Comparison of ENCODE assay signal across 7 mouse cellular contexts in the genomic region with DNA sequence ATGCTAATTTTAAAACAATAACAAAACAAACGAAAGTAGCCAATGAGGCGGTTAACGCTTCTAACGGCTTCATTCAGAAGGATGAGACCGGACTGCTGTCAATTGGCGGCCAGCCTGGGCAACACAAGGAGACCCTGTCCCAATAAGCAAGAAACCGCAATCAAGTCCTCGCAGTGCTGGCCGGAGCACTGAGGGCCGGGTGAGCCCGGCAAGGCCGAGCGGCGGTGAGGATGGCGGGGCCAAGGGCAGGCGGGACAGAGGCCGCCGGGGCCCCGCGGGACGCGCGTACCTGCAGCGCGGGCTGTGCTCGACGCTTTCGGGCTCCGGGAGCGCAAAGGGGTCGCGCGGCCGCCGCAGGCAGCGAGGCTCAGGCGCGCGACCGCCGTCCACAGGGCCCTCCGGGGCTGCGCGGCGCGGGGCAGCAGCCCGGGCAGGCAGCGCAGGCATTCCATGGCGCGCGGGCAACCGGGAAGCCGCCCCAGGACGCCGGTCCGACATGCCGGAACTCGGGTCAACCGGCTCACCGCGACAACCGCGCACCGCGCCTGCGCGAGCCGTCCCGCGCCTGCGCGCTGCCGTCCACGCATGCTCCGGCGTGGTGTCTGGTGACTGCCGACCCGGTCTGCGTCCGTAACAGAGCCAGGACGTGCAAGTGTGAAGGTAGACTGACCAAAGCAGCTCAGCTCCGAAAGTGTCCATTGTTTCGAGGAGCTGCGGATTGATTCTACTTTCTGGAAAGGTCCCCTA. TPM values are rescaled to one million over a fixed set of nuclear protein-coding genes. Genes with fewer than 3 reads are reported as not detected.
DNase-seq lines count a peak whose midpoint lies in the region; ATAC-seq lines count a peak whose summit lies in the region.

TSS of gene Mrs2 (minus strand) at position 587 of the 747 bp plus-strand sequence.

- peak; percentile 96 for ATAC-seq in intestine, embryonic 15.5 days

- under 1% methylated on average over 83 of the region's 84 CpGs for WGBS in intestine, embryonic 15.5 days
- under 1% methylated on average over 83 of the region's 84 CpGs for WGBS in midbrain, embryonic 10.5 days

- H3K27me3 ChIP-seq in intestine, embryonic 15.5 days (replicated peaks) = no peaks in the 10 kb centered on the region
- H3K27me3 ChIP-seq in midbrain, embryonic 10.5 days (ENCODE audit: low read depth, poor library complexity, severe bottlenecking) = no peaks in the 10 kb centered on the region

- no peaks in the 10 kb centered on the region for H3K9me3 ChIP-seq in intestine, embryonic 15.5 days
- no peaks in the 10 kb centered on the region for H3K9me3 ChIP-seq in midbrain, embryonic 10.5 days (replicated peaks)

- H3K4me3 ChIP-seq in intestine, embryonic 15.5 days (replicated peaks) = peak within 1 kb of the TSS; percentile 92
- peak within 1 kb of the TSS; percentile 90 for H3K4me3 ChIP-seq in midbrain, embryonic 10.5 days

- H3K9ac ChIP-seq in intestine, embryonic 15.5 days = peak within 1 kb of the TSS; percentile 87

- peak within 1 kb of the TSS; percentile 82 for H3K4me2 ChIP-seq in intestine, embryonic 15.5 days (replicated peaks)

- DNase-seq in adrenal gland, adult 18-20 months (ENCODE audit: low spot score in 2 of 2) = peak; percentile 89 to 90
- DNase-seq in embryo, embryonic 11 days = peak; percentile 91
- DNase-seq in gastrocnemius, postnatal 36 days = peak; percentile 84
- DNase-seq in left cerebral cortex, postnatal 25 days (ENCODE audit: low spot score in 2 of 2) = peak; percentile 90 to 92
- peak; percentile 90 for DNase-seq in midbrain, embryonic 10.5 days (ENCODE audit: low spot score)
- peak; percentile 79 for DNase-seq in right cerebral cortex, postnatal 4 days

- no peaks in the 10 kb centered on the region for H3K36me3 ChIP-seq in intestine, embryonic 15.5 days
- H3K36me3 ChIP-seq in midbrain, embryonic 10.5 days = peaks cover 17% of the 10 kb centered on the region

- peak within 1 kb of the TSS; percentile 83 for H3K27ac ChIP-seq in intestine, embryonic 15.5 days
- H3K27ac ChIP-seq in midbrain, embryonic 10.5 days (replicated peaks) = peak within 1 kb of the TSS; percentile 92

- intact Hi-C loops in gastrocnemius, postnatal 36 days (cut with DNase I) = loop anchor here (5.0 kb wide), 1 partner anchor 97 kb away; no protein-coding TSS in a partner anchor
- intact Hi-C loops in left cerebral cortex, postnatal 25 days (cut with DNase I) = loop anchor here (1.0 kb wide), 1 partner anchor 95 kb away; no protein-coding TSS in a partner anchor

- peaks cover 8% of the 10 kb centered on the region for H3K4me1 ChIP-seq in intestine, embryonic 15.5 days (replicated peaks)
- H3K4me1 ChIP-seq in midbrain, embryonic 10.5 days = peaks cover 31% of the 10 kb centered on the region

RNA-seq across cellular contexts. Expression of gene Mrs2, which starts in this region (rescaled TPM):
- 10 to 100 TPM; 50.1 to 61.3 TPM for total RNA-seq in adrenal gland, adult 18-20 months (2021)
- 10 to 100 TPM; 35.9 to 37.7 TPM for total RNA-seq in gastrocnemius, postnatal 36 days (2021)
- 15.6 and 17.4 TPM in 2 replicates for polyA plus RNA-seq in intestine, embryonic 15.5 days (2015; fragmentation: Nextera tagmentation; extraction: Ambion mirVana)
- total RNA-seq in left cerebral cortex, postnatal 25 days (2021) = 10 to 100 TPM; 54.3 to 55.2 TPM
- polyA plus RNA-seq in midbrain, embryonic 10.5 days (2016; fragmentation: Nextera tagmentation; extraction: Ambion mirVana) = 15.0 and 19.7 TPM in 2 replicates

Comparison
In these comparisons a context has a peak if more than half of its experiments do, and no peak if none do; other contexts are left out.
1. Peak in every context shown above with its lines: DNase-seq, ATAC-seq, H3K4me3 ChIP-seq and H3K27ac ChIP-seq.